Mouse (Mus musculus) liver, embryonic 14.5 days (tissue): ENCODE data around the gene Cysrt1.

Source experiments
- CTCF ChIP-seq: IDR thresholded peaks from 2 replicates; pipeline ENCODE4 v1.5.1; 2016; ENCODE audit warnings: antibody characterized with exemption, low read depth, control low read depth
- EP300 ChIP-seq: IDR thresholded peaks from 2 replicates; pipeline ENCODE4 v1.6.1; 2016; ENCODE audit warnings: antibody characterized with exemption, low read depth

DNA sequence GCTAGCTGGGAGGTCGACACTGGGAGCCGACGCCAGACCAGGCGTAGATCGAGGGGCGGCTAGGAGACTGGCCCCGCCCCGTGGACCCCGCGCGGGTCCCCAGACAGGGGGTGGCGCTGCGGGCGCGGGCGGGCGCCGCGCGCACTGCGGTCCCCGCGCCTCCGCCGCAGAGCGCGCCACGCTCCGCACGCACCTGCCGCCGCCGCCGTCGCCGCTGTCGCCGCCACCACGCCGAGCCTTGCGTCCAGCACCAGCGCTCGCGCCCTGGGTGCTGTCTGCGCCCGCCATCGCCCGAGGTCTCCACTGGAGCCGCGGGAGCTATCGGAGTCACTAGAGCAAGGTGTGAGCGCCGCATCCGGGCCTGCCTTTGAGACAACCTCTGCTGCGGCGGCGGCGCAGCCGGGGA is at the start of gene Cysrt1, which contains the start of gene Rnf208:
- TF ChIP-seq EP300 (no peak), CTCF (no peak)
